Mouse (Mus musculus): ENCODE measurements around the gene E2f8. TPM values are rescaled to one million over a fixed set of nuclear protein-coding genes. Genes with fewer than 3 reads are reported as not detected.
A peak's percentile ranks its signal among the peaks of the same experiment; 100 is the strongest.

E2f8 gene
- polyA plus RNA-seq, 1 experiment from 2014 or later = 12.0 TPM

- no peak overlapping the region for H3K4me3 ChIP-seq
- H3K4me1 ChIP-seq = no peaks in the 10 kb centered on the region; the same call in 1 of the 2 replicates
- H3K9ac ChIP-seq = no peak overlapping the region
- H3K27ac ChIP-seq = no peak overlapping the region
- peaks cover 71% of the 10 kb centered on the region for H3K27me3 ChIP-seq
- 80% methylated on average over 12 of the region's 12 CpGs for WGBS
- H3K9me3 ChIP-seq (replicated peaks) = no peaks in the 10 kb centered on the region
- H3K4me2 ChIP-seq (replicated peaks) = no peak overlapping the region
- no peaks in the 10 kb centered on the region for H3K36me3 ChIP-seq
- ATAC-seq (ENCODE audit: low FRiP score) = no peak
Measured at GRCm38 (mm10) chr7:48845213-48845973, 36.0 kb downstream of the E2f8 start.

GRCm38 (mm10) chr7:48843541-48843940 lies 37.9 kb downstream of the E2f8 start:
- no peak overlapping the region for H3K9ac ChIP-seq
- H3K9me3 ChIP-seq (replicated peaks) = no peaks in the 10 kb centered on the region
- no peak overlapping the region for H3K27ac ChIP-seq
- no peaks in the 10 kb centered on the region for H3K36me3 ChIP-seq
- no peaks in the 10 kb centered on the region; the same call in 1 of the 2 replicates for H3K4me1 ChIP-seq
- H3K27me3 ChIP-seq = peaks cover 89% of the 10 kb centered on the region
- no peak for ATAC-seq (ENCODE audit: low FRiP score)
- H3K4me2 ChIP-seq (replicated peaks) = no peak overlapping the region
- no peak overlapping the region for H3K4me3 ChIP-seq
- WGBS = 88% methylated on average over 5 of the region's 5 CpGs

GRCm38 (mm10) chr7:48842353-48842752 lies 39.0 kb downstream of the E2f8 start:
- H3K9ac ChIP-seq = no peak overlapping the region
- H3K27me3 ChIP-seq = peaks cover 96% of the 10 kb centered on the region
- H3K9me3 ChIP-seq (replicated peaks) = no peaks in the 10 kb centered on the region
- WGBS = 76% methylated on average over 3 of the region's 3 CpGs
- no peaks in the 10 kb centered on the region for H3K36me3 ChIP-seq
- no peak overlapping the region for H3K4me2 ChIP-seq (replicated peaks)
- no peak for ATAC-seq (ENCODE audit: low FRiP score)
- no peak overlapping the region for H3K27ac ChIP-seq
- H3K4me1 ChIP-seq = no peaks in the 10 kb centered on the region
- no peak overlapping the region for H3K4me3 ChIP-seq

GRCm38 (mm10) chr7:48841538-48841937 lies 39.9 kb downstream of the E2f8 start:
- 76% methylated on average over 4 of the region's 4 CpGs for WGBS
- Histone ChIP-seq H3K27ac (no peak overlapping the region), H3K36me3 (no peaks in the 10 kb centered on the region), H3K4me3 (no peak overlapping the region), H3K4me2 (replicated peaks) (no peak overlapping the region), H3K4me1 (no peaks in the 10 kb centered on the region), H3K9me3 (replicated peaks) (no peaks in the 10 kb centered on the region), H3K27me3 (peaks cover 95% of the 10 kb centered on the region), H3K9ac (no peak overlapping the region)
- no peak for ATAC-seq (ENCODE audit: low FRiP score)

- peaks cover 96% of the 10 kb centered on the region for H3K27me3 ChIP-seq
- ATAC-seq (ENCODE audit: low FRiP score) = no peak
Measured at GRCm38 (mm10) chr7:48840545-48840944, 40.9 kb downstream of the E2f8 start.

GRCm38 (mm10) chr7:48838434-48838833 lies 43.0 kb downstream of the E2f8 start:
- no peak for ATAC-seq (ENCODE audit: low FRiP score)
- Histone ChIP-seq H3K36me3 (no peaks in the 10 kb centered on the region), H3K9me3 (replicated peaks) (no peaks in the 10 kb centered on the region), H3K27me3 (peaks cover 92% of the 10 kb centered on the region), H3K9ac (no peak overlapping the region), H3K4me2 (replicated peaks) (no peak overlapping the region), H3K27ac (no peak overlapping the region), H3K4me3 (no peak overlapping the region), H3K4me1 (peaks cover 10% of the 10 kb centered on the region)
- WGBS = 63% methylated on average over 2 of the region's 2 CpGs

More at GRCm38 (mm10) chr7:48840545-48840944, 40.9 kb downstream of the E2f8 start:
- H3K36me3 ChIP-seq = no peaks in the 10 kb centered on the region
- WGBS = 91% methylated on average over 2 of the region's 2 CpGs
- no peak overlapping the region for H3K27ac ChIP-seq
- H3K9ac ChIP-seq = no peak overlapping the region
- no peak overlapping the region for H3K4me2 ChIP-seq (replicated peaks)
- no peaks in the 10 kb centered on the region for H3K9me3 ChIP-seq (replicated peaks)
- peaks cover under 1% of the 10 kb centered on the region; the same call in 1 of the 2 replicates for H3K4me1 ChIP-seq
- H3K4me3 ChIP-seq = no peak overlapping the region

- peaks cover 10% of the 10 kb centered on the region for H3K4me1 ChIP-seq
- no peaks in the 10 kb centered on the region for H3K36me3 ChIP-seq
- no peaks in the 10 kb centered on the region for H3K9me3 ChIP-seq (replicated peaks)
- ATAC-seq (ENCODE audit: low FRiP score) = no peak
- no peak overlapping the region for H3K4me3 ChIP-seq
- no peak overlapping the region for H3K27ac ChIP-seq
- H3K4me2 ChIP-seq (replicated peaks) = no peak overlapping the region
- WGBS = 79% methylated on average over 6 of the region's 6 CpGs
- H3K9ac ChIP-seq = no peak overlapping the region
- peaks cover 92% of the 10 kb centered on the region for H3K27me3 ChIP-seq
Measured at GRCm38 (mm10) chr7:48836949-48837348, 44.4 kb downstream of the E2f8 start.

- Histone ChIP-seq H3K9ac (no peak overlapping the region), H3K9me3 (replicated peaks) (no peaks in the 10 kb centered on the region), H3K27me3 (peaks cover 94% of the 10 kb centered on the region), H3K27ac (0 out of 2 replicates have a peak overlapping the region, but pooled peaks have one; percentile 17), H3K4me2 (replicated peaks) (no peak overlapping the region), H3K4me3 (no peak overlapping the region), H3K36me3 (no peaks in the 10 kb centered on the region), H3K4me1 (peaks cover 10% of the 10 kb centered on the region)
- peak; percentile 50; the same call in 1 of the 2 replicates for ATAC-seq (ENCODE audit: low FRiP score)
- WGBS = 43% methylated on average over 12 of the region's 12 CpGs
Measured at GRCm38 (mm10) chr7:48834989-48835626, 46.3 kb downstream of the E2f8 start.

GRCm38 (mm10) chr7:48834371-48834970 lies 46.9 kb downstream of the E2f8 start:
- H3K27ac ChIP-seq = 0 out of 2 replicates have a peak overlapping the region, but pooled peaks have one; percentile 17
- H3K27me3 ChIP-seq = peaks cover 94% of the 10 kb centered on the region
- H3K9ac ChIP-seq = no peak overlapping the region
- H3K4me2 ChIP-seq (replicated peaks) = no peak overlapping the region
- no peaks in the 10 kb centered on the region for H3K36me3 ChIP-seq
- 33% methylated on average over 4 of the region's 4 CpGs for WGBS
- no peak for ATAC-seq (ENCODE audit: low FRiP score)
- peaks cover 10% of the 10 kb centered on the region for H3K4me1 ChIP-seq
- H3K9me3 ChIP-seq (replicated peaks) = no peaks in the 10 kb centered on the region
- no peak overlapping the region for H3K4me3 ChIP-seq

GRCm38 (mm10) chr7:48832735-48833134 lies 48.7 kb downstream of the E2f8 start:
- Histone ChIP-seq H3K27me3 (peaks cover 93% of the 10 kb centered on the region), H3K4me3 (no peak overlapping the region), H3K9ac (no peak overlapping the region), H3K4me1 (peaks cover 10% of the 10 kb centered on the region), H3K4me2 (replicated peaks) (no peak overlapping the region), H3K9me3 (replicated peaks) (no peaks in the 10 kb centered on the region), H3K36me3 (peaks cover 6% of the 10 kb centered on the region), H3K27ac (no peak overlapping the region)
- ATAC-seq (ENCODE audit: low FRiP score) = no peak
- 81% methylated on average over 1 of the region's 1 CpGs for WGBS

- Histone ChIP-seq H3K4me3 (no peak overlapping the region), H3K4me2 (replicated peaks) (no peak overlapping the region), H3K36me3 (peaks cover 26% of the 10 kb centered on the region), H3K9me3 (replicated peaks) (no peaks in the 10 kb centered on the region), H3K4me1 (peaks cover 8% of the 10 kb centered on the region), H3K27me3 (peaks cover 78% of the 10 kb centered on the region), H3K9ac (no peak overlapping the region), H3K27ac (no peak overlapping the region)
- 60% methylated on average over 2 of the region's 2 CpGs for WGBS
- no peak for ATAC-seq (ENCODE audit: low FRiP score)
Measured at GRCm38 (mm10) chr7:48830395-48830794, 51.0 kb downstream of the E2f8 start.

- Histone ChIP-seq H3K4me3 (no peak overlapping the region), H3K9me3 (replicated peaks) (no peaks in the 10 kb centered on the region), H3K27ac (no peak overlapping the region), H3K9ac (no peak overlapping the region), H3K4me2 (replicated peaks) (no peak overlapping the region), H3K27me3 (peaks cover 78% of the 10 kb centered on the region), H3K4me1 (no peaks in the 10 kb centered on the region), H3K36me3 (peaks cover 36% of the 10 kb centered on the region)
- WGBS = 85% methylated on average over 5 of the region's 5 CpGs
- no peak for ATAC-seq (ENCODE audit: low FRiP score)
Measured at GRCm38 (mm10) chr7:48829177-48829910, 52.1 kb downstream of the E2f8 start.

All from hindbrain, embryonic 12.5 days (tissue).